Mouse (Mus musculus) limb, embryonic 15.5 days (tissue): ENCODE results near the gene Slc6a5. TPM values are rescaled to one million over a fixed set of nuclear protein-coding genes. Genes with fewer than 3 reads are reported as not detected.

Experiments
- ATAC-seq: fragments of 200-750 bp; cut with Nextera tagmentation; 2 replicates; pipeline ENCODE4 v1.8.0; 2017; ENCODE audit warnings: low read depth, moderate TSS enrichment; ENCODE audit not compliant: insufficient number of reproducible peaks, low FRiP score, low TSS enrichment
- H3K27ac ChIP-seq: fragments of 300-500 bp; sonication (generic); 2 replicates; pipeline ENCODE4 v1.5.1; 2015; ENCODE audit warnings: moderate library complexity, mild to moderate bottlenecking, inconsistent platforms
- H3K27me3 ChIP-seq: fragments of 300-500 bp; sonication (generic); 2 replicates; pipeline ENCODE4 v1.6.1; 2015; ENCODE audit warnings: inconsistent platforms
- H3K36me3 ChIP-seq: fragments of 300-500 bp; sonication (generic); 2 replicates; pipeline ENCODE4 v1.6.1; 2015; ENCODE audit warnings: inconsistent platforms
- H3K4me1 ChIP-seq: fragments of 300-500 bp; sonication (generic); 2 replicates; pipeline ENCODE4 v1.6.1; 2015; ENCODE audit warnings: inconsistent platforms
- H3K4me2 ChIP-seq: fragments of 300-500 bp; sonication (generic); 2 replicates; pipeline ENCODE4 v1.6.1; 2015; ENCODE audit warnings: mild to moderate bottlenecking, inconsistent platforms
- H3K4me3 ChIP-seq: fragments of 300-500 bp; sonication (generic); 2 replicates; pipeline ENCODE4 v1.5.1; 2015; ENCODE audit warnings: mild to moderate bottlenecking, inconsistent platforms
- H3K9ac ChIP-seq: fragments of 300-500 bp; sonication (generic); 2 replicates; pipeline ENCODE4 v1.6.1; 2015; ENCODE audit warnings: inconsistent platforms
- H3K9me3 ChIP-seq: fragments of 300-500 bp; sonication (generic); 2 replicates; pipeline ENCODE4 v1.6.1; 2016; ENCODE audit warnings: inconsistent platforms
- WGBS: fragments of 180-500 bp; shearing (Covaris S2); methylation state at CpG from one replicate; pipeline ENCODE4 v1.1.7; 2015; 5-methylcytosine and 5-hydroxymethylcytosine counted together
- polyA plus RNA-seq: library from polyadenylated mRNA; unstranded; fragments of >200 nt; fragmentation: Nextera tagmentation; extraction: Ambion mirVana; gene quantifications from 2 replicates; pipeline ENCODE4 v1.2.1, GENCODE M21; 2015

The Slc6a5 gene
- 0.05 TPM in 1 of 2 replicates, not detected in the other for polyA plus RNA-seq

DNA sequence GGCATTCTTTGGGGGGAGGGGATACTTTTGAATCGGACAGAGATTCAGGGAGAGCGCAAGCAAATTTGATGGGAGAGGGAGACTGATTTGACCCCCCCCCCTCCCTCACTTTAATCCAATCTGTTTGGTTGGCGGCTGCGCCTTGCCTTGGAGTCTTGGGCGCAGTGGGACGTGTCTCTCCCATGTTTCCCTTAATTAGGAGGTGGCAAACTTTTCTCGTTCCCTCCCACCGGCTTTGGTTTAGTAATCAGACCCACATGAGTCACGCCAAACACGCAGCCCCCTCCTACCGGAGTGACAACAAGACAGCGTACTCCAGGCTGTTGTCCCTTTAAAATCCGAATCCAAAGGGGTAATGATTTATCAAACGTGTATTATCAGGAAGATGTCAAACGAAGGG is at the start of gene Slc6a5:
Slc6a5 (plus strand) TSS at position 297 of the 400 bp plus-strand sequence.
- H3K4me2 ChIP-seq, result no peak within 1 kb of the TSS
- ATAC-seq, result no peak
- H3K4me3 ChIP-seq, result no peak within 1 kb of the TSS
- H3K27me3 ChIP-seq, result peaks cover 99% of the 10 kb centered on the region
- under 1% methylated on average over 15 of the region's 15 CpGs for WGBS
- no peak within 1 kb of the TSS for H3K27ac ChIP-seq
- no peaks in the 10 kb centered on the region for H3K36me3 ChIP-seq
- H3K9me3 ChIP-seq, result no peaks in the 10 kb centered on the region
- H3K4me1 ChIP-seq, result no peaks in the 10 kb centered on the region
- H3K9ac ChIP-seq, result no peak within 1 kb of the TSS

DNA sequence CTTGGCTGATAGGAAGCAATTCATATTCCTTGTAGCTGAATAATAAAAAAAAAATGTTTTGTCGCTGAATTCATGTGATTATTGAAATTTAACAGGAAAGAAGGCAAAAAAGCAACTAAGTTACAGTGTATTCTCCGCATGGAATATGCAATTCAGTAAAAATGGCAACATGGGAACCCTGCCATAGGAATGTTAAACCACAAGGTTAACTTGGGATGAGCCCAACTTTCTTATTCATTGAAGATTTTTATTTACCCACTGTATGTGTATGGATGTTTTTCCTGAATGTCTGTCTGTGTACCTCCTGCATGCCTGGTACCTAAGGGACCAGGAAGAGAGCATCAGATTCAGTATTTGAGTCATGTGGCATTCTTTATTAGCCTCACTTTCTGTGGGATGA is 48.8 kb upstream of the Slc6a5 start:
- ATAC-seq, result no peak
- no peak overlapping the region for H3K27ac ChIP-seq
- no peak overlapping the region for H3K9ac ChIP-seq

DNA sequence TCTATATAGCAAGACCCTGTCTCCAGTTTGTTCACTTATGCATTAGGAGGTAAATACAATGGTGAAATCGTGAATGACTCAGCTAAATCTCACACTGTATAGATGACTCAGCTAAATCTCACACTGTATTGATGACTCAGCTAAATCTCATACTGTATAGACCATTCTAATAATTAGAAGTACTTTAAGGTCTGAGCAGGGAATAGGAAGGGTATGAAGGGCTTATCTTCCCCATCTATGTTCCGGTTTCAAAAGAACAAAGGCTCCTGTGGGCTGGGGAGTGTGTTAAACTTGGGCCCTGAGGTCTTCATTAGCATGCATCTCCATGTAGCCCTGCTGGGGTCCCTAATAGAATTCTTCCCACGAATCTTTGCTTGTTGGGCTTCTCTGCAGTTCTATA is 46.2 kb upstream of the Slc6a5 start:
- H3K36me3 ChIP-seq, result peaks cover 3% of the 10 kb centered on the region; the same call in 1 of the 2 replicates
- WGBS, result 59% methylated on average over 3 of the region's 3 CpGs
- no peak overlapping the region for H3K9ac ChIP-seq
- H3K4me2 ChIP-seq, result no peak overlapping the region
- ATAC-seq, result no peak
- no peak overlapping the region for H3K4me3 ChIP-seq
- H3K4me1 ChIP-seq, result no peaks in the 10 kb centered on the region
- H3K27ac ChIP-seq, result no peak overlapping the region
- no peaks in the 10 kb centered on the region for H3K9me3 ChIP-seq
- H3K27me3 ChIP-seq, result no peaks in the 10 kb centered on the region

More for the DNA sequence above, 48.8 kb upstream of the Slc6a5 start:
- WGBS, result 86% methylated on average over 2 of the region's 2 CpGs
- H3K36me3 ChIP-seq, result peaks cover 12% of the 10 kb centered on the region; the same call in 1 of the 2 replicates
- no peaks in the 10 kb centered on the region for H3K27me3 ChIP-seq
- no peak overlapping the region for H3K4me3 ChIP-seq
- no peaks in the 10 kb centered on the region for H3K9me3 ChIP-seq
- H3K4me1 ChIP-seq, result no peaks in the 10 kb centered on the region
- no peak overlapping the region for H3K4me2 ChIP-seq

DNA sequence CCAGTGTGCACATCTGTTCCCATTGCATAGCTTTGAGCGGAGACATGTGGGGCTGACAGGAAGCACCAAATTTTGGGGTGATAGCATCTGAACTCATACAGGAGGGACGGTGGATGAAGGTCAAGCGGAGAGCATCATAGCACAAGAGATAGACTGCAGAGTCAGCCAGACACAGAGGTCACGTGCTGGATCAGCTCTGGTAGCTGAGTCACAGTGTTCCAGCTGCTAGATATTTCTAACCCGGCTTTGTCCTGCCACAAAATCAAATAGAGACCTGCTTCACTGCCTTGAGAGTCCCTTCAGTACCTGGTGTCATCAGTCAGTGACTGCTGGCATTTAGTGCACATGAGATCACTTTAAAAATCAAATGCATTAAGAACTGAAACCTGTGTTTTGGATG is 40.3 kb upstream of the Slc6a5 start:
- Histone ChIP-seq H3K27me3 (no peaks in the 10 kb centered on the region), H3K4me1 (no peaks in the 10 kb centered on the region), H3K4me3 (no peak overlapping the region), H3K9ac (no peak overlapping the region), H3K27ac (no peak overlapping the region), H3K36me3 (no peaks in the 10 kb centered on the region), H3K4me2 (no peak overlapping the region), H3K9me3 (no peaks in the 10 kb centered on the region)
- 71% methylated on average over 5 of the region's 5 CpGs for WGBS
- no peak for ATAC-seq

- no peaks in the 10 kb centered on the region for H3K9me3 ChIP-seq
- H3K4me2 ChIP-seq, result no peak overlapping the region
- WGBS, result 63% methylated on average over 3 of the region's 3 CpGs
- no peaks in the 10 kb centered on the region for H3K27me3 ChIP-seq
- no peak overlapping the region for H3K27ac ChIP-seq
- H3K9ac ChIP-seq, result no peak overlapping the region
- no peaks in the 10 kb centered on the region for H3K4me1 ChIP-seq
- no peak for ATAC-seq
- H3K36me3 ChIP-seq, result no peaks in the 10 kb centered on the region
- H3K4me3 ChIP-seq, result no peak overlapping the region
These were observed 39.7 kb upstream of the Slc6a5 start for GRCm38 (mm10) chr7:49870276-49870675.

DNA sequence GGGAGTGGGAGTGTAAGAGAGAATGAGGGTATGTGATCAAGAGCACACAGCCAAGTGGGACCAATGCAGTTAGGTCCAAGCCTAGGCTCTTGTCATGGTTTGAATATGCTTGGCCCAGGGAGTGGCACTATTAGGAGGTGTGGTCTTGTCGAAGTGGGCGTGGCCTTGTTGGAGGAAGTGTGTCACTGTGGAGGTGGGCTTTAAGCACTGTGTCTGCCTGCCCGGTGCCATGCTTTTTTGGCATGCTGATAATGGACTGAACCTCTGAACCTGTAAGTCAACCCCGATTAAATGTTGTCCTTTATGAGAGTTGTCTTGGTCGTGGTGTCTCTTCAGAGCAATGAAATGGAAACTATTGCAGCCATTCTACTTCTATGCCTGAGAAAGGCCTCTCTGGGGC is 32.6 kb upstream of the Slc6a5 start:
- no peak overlapping the region for H3K4me2 ChIP-seq
- 0 out of 2 replicates have a peak, but pooled peaks cover 4% of the 10 kb centered on the region for H3K4me1 ChIP-seq
- 75% methylated on average over 5 of the region's 5 CpGs for WGBS
- H3K27ac ChIP-seq, result no peak overlapping the region
- ATAC-seq, result no peak
- no peaks in the 10 kb centered on the region for H3K36me3 ChIP-seq
- H3K9ac ChIP-seq, result no peak overlapping the region
- H3K9me3 ChIP-seq, result no peaks in the 10 kb centered on the region
- H3K4me3 ChIP-seq, result no peak overlapping the region
- no peaks in the 10 kb centered on the region for H3K27me3 ChIP-seq

DNA sequence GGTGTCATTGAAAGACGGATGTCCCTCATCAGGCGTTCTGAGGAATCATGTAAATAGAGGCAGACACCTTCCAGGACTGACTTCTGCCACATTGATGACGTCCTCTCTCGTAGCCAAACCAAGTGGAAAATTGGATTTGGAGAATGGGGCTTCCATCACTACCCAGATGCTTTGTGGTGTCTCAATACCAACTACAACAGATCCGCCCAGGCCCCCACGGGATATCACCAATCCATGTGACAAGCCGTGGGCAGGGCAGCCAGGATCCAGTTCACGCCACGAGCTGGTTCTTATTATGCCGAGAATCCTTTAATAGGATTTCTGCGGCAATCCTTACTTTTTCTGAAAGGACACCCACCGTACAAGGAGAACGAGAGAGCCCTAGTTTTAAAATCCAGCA is 30.9 kb upstream of the Slc6a5 start:
- no peak overlapping the region for H3K27ac ChIP-seq
- no peak for ATAC-seq
- no peaks in the 10 kb centered on the region for H3K9me3 ChIP-seq
- 77% methylated on average over 13 of the region's 13 CpGs for WGBS
- H3K4me3 ChIP-seq, result no peak overlapping the region
- H3K9ac ChIP-seq, result no peak overlapping the region
- peaks cover 10% of the 10 kb centered on the region; the same call in 1 of the 2 replicates for H3K4me1 ChIP-seq
- no peaks in the 10 kb centered on the region for H3K36me3 ChIP-seq
- H3K4me2 ChIP-seq, result no peak overlapping the region
- H3K27me3 ChIP-seq, result no peaks in the 10 kb centered on the region

- no peak for ATAC-seq
- peaks cover 10% of the 10 kb centered on the region; the same call in 1 of the 2 replicates for H3K4me1 ChIP-seq
These were observed 29.8 kb upstream of the Slc6a5 start for GRCm38 (mm10) chr7:49879998-49880707.

GRCm38 (mm10) chr7:49882288-49882687 is 27.7 kb upstream of the Slc6a5 start:
- no peak for ATAC-seq
- Histone ChIP-seq H3K4me2 (no peak overlapping the region), H3K9me3 (no peaks in the 10 kb centered on the region), H3K27me3 (no peaks in the 10 kb centered on the region), H3K4me1 (peaks cover 10% of the 10 kb centered on the region; the same call in 1 of the 2 replicates), H3K27ac (no peak overlapping the region), H3K4me3 (no peak overlapping the region), H3K9ac (no peak overlapping the region), H3K36me3 (no peaks in the 10 kb centered on the region)
- 13% methylated on average over 4 of the region's 4 CpGs for WGBS

More at GRCm38 (mm10) chr7:49879998-49880707, 29.8 kb upstream of the Slc6a5 start:
- no peak overlapping the region for H3K4me2 ChIP-seq
- H3K36me3 ChIP-seq, result no peaks in the 10 kb centered on the region
- 73% methylated on average over 8 of the region's 8 CpGs for WGBS
- H3K9me3 ChIP-seq, result no peaks in the 10 kb centered on the region
- H3K27ac ChIP-seq, result no peak overlapping the region
- H3K4me3 ChIP-seq, result no peak overlapping the region
- no peak overlapping the region for H3K9ac ChIP-seq
- H3K27me3 ChIP-seq, result no peaks in the 10 kb centered on the region

- H3K27ac ChIP-seq, result no peak overlapping the region
- no peaks in the 10 kb centered on the region for H3K36me3 ChIP-seq
- ATAC-seq, result no peak
- H3K9me3 ChIP-seq, result no peaks in the 10 kb centered on the region
- H3K4me1 ChIP-seq, result peaks cover 10% of the 10 kb centered on the region; the same call in 1 of the 2 replicates
- no peak overlapping the region for H3K4me3 ChIP-seq
- H3K4me2 ChIP-seq, result no peak overlapping the region
- H3K27me3 ChIP-seq, result no peaks in the 10 kb centered on the region
- WGBS, result 23% methylated on average over 16 of the region's 16 CpGs
- no peak overlapping the region for H3K9ac ChIP-seq
These were observed 27.1 kb upstream of the Slc6a5 start for GRCm38 (mm10) chr7:49882694-49883389.

GRCm38 (mm10) chr7:49887776-49888390 is 22.1 kb upstream of the Slc6a5 start:
- H3K9ac ChIP-seq, result no peak overlapping the region
- H3K36me3 ChIP-seq, result no peaks in the 10 kb centered on the region
- H3K27ac ChIP-seq, result no peak overlapping the region
- no peaks in the 10 kb centered on the region; the same call in 1 of the 2 replicates for H3K4me1 ChIP-seq
- no peak overlapping the region for H3K4me3 ChIP-seq
- H3K4me2 ChIP-seq, result no peak overlapping the region
- no peaks in the 10 kb centered on the region for H3K27me3 ChIP-seq
- WGBS, result 77% methylated on average over 2 of the region's 2 CpGs
- no peaks in the 10 kb centered on the region for H3K9me3 ChIP-seq
- no peak for ATAC-seq

DNA sequence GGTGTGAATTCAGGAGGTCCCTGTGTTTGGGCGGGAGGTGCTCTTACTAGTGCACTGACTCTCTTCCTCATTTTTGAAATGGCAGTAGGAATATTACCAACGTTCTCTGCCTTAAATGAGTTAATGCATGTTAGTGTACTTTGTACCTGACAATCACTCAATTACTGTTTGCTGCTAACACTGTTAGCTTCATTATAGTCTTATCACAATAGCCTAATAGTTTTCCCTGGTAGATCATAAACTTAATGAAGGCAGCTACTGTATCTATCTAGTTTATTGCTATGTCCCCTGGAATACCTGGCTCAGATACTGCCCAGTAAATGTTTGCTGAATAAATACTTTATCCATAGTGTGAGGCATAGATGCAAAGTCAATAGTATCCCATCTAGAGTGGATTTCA is 15.2 kb upstream of the Slc6a5 start:
- Histone ChIP-seq H3K27me3 (no peaks in the 10 kb centered on the region), H3K4me2 (no peak overlapping the region), H3K4me3 (no peak overlapping the region), H3K9me3 (no peaks in the 10 kb centered on the region), H3K4me1 (no peaks in the 10 kb centered on the region), H3K9ac (no peak overlapping the region), H3K27ac (no peak overlapping the region), H3K36me3 (no peaks in the 10 kb centered on the region)
- no peak for ATAC-seq
- 67% methylated on average over 2 of the region's 2 CpGs for WGBS
